Mouse (Mus musculus): ENCODE measurements around the gene Fer1l4. TPM values are rescaled to one million over a fixed set of nuclear protein-coding genes. Genes with fewer than 3 reads are reported as not detected.
A peak's percentile ranks its signal among the peaks of the same experiment; 100 is the strongest.

Gene Fer1l4
- total and polyA plus RNA-seq, 2 experiments from 2014 or later = not detected

DNA sequence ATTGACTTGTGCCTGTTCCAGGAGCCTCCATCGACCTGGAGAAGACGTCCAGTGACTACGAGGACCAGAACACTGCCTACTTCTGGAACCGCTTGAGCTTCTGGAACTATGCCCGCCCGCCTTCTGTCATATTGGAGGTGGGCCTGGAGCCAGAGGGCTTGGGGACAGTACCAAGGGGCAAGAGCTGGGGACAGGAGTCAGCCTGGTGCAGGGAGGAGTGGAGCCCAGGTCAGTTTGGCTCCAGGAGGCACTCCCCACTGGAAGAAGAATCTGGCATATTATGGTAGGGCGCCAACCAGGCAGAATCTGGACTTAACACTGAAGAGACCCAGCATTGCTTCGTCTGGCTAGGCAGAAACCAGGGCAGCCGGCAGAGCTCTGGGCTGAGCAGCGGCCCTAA lies 15.2 kb upstream of the Fer1l4 start:
- DNase-seq (ENCODE audit: low spot score) (peak; percentile 14), ATAC-seq (ENCODE audit: low FRiP score) (no peak)
- no peak for TF ChIP-seq CTCF (IDR thresholded peaks at IDR 0.05)
- no peak overlapping the region for H3K27ac ChIP-seq (ENCODE audit: low read depth, low read length)
- no peaks in the 10 kb centered on the region for H3K9me3 ChIP-seq (ENCODE audit: low read length)
- H3K36me3 ChIP-seq (ENCODE audit: insufficient read depth, low read length) = peaks cover 31% of the 10 kb centered on the region
- no peak overlapping the region for H3K9ac ChIP-seq (replicated peaks; ENCODE audit: low read length, poor library complexity, severe bottlenecking)
- WGBS = 91% methylated on average over 10 of the region's 10 CpGs
- no peak overlapping the region for H3K4me3 ChIP-seq (ENCODE audit: low read depth, low read length)
- H3K4me2 ChIP-seq (ENCODE audit: low read depth, low read length, poor library complexity, severe bottlenecking) = no peak overlapping the region
- no peaks in the 10 kb centered on the region for H3K4me1 ChIP-seq (ENCODE audit: insufficient read depth, low read length)
- H3K27me3 ChIP-seq (ENCODE audit: insufficient read depth, low read length) = no peaks in the 10 kb centered on the region

DNA sequence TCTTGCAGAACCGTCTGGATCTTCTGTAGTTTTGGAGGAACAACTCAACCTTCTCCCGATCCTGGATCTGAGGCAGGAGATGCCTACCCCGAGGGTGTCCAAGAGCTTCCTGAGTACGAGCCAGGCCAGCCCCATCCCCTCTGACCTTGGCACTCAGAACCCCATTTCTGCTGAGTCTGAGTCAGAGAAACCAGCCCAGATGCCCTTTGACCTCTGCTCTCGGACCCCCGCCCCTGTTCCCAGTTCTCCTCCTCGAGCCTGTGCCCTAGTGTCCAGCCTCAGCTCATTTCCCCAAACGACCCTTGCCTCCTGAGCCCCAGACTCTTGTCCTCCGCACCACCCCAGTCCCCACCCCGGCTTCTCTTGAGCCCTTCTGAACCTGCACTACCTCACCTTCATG lies 13.4 kb upstream of the Fer1l4 start:
- H3K4me1 ChIP-seq (ENCODE audit: insufficient read depth, low read length) = no peaks in the 10 kb centered on the region
- peak overlapping the region; percentile 77 for H3K4me3 ChIP-seq (ENCODE audit: low read depth, low read length)
- TF ChIP-seq CTCF (IDR thresholded peaks at IDR 0.05) = no peak
- peaks cover 22% of the 10 kb centered on the region for H3K36me3 ChIP-seq (ENCODE audit: insufficient read depth, low read length)
- ATAC-seq (ENCODE audit: low FRiP score) = no peak
- no peaks in the 10 kb centered on the region for H3K9me3 ChIP-seq (ENCODE audit: low read length)
- H3K27ac ChIP-seq (ENCODE audit: low read depth, low read length) = peak overlapping the region; percentile 75; the same call in 1 of the 2 replicates
- no peaks in the 10 kb centered on the region for H3K27me3 ChIP-seq (ENCODE audit: insufficient read depth, low read length)
- peak overlapping the region; percentile 85 for H3K4me2 ChIP-seq (ENCODE audit: low read depth, low read length, poor library complexity, severe bottlenecking)
- no peak for DNase-seq (ENCODE audit: low spot score)
- H3K9ac ChIP-seq (replicated peaks; ENCODE audit: low read length, poor library complexity, severe bottlenecking) = peak overlapping the region; percentile 77
- WGBS = 37% methylated on average over 10 of the region's 10 CpGs

DNA sequence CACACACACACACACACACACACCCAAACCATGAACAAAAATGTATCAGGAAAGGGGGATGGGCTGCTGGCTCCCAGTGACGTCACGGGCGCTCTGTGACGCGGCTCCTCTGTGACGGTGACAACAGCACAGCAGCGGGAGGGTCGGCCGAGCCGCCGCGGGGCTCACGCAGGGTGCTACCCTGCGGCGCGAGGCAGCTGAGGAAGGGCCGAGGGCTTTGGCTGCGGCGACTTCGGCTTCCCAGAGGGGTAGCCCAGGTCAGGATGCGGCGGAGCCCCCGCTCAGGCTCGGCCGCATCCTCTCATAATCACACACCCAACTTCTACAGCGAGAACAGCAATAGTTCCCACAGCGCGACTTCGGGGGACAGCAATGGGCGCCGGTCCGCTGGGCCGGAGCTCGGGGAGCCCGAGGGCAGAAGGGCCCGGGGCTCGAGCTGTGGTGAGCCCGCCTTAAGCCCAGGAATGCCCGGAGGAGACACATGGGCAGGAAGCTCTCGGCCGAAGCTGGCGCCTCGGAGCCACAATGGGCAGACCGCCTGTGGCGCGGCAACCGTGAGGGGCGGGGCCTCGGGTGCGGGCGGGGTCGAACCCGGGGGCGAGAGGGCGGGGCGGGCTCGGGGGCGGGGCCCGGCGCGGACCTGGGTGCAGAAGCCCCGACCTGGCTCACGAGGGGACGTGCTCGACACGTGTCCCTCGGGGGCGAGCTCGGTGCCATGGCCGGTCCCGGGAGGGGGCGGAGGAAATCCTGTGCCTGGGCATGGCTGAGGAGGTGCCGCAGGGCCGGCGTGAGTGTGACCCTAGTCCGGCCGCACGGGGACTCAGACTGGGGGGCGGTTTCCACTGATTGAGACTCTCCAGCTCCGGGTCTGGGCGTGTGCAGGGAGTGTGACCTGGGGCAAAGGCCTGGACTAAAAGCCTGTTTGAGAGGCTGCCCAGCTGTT lies 12.6 kb upstream of the Fer1l4 start, which contains the start of gene Spag4:
TSS of gene Spag4 (plus strand) at position 77 of the 943 bp plus-strand sequence.
- ATAC-seq (ENCODE audit: low FRiP score) (peak; percentile 85), DNase-seq (ENCODE audit: low spot score) (peak; percentile 74)
- Histone ChIP-seq H3K4me1 (ENCODE audit: insufficient read depth, low read length) (no peaks in the 10 kb centered on the region), H3K36me3 (ENCODE audit: insufficient read depth, low read length) (peaks cover 20% of the 10 kb centered on the region), H3K4me2 (ENCODE audit: low read depth, low read length, poor library complexity, severe bottlenecking) (peak within 1 kb of the TSS; percentile 85), H3K27me3 (ENCODE audit: insufficient read depth, low read length) (no peaks in the 10 kb centered on the region), H3K27ac (ENCODE audit: low read depth, low read length) (peak within 1 kb of the TSS; percentile 75), H3K9ac (replicated peaks; ENCODE audit: low read length, poor library complexity, severe bottlenecking) (peak within 1 kb of the TSS; percentile 77), H3K9me3 (ENCODE audit: low read length) (no peaks in the 10 kb centered on the region), H3K4me3 (ENCODE audit: low read depth, low read length) (peak within 1 kb of the TSS; percentile 77)
- no peak for TF ChIP-seq CTCF (IDR thresholded peaks at IDR 0.05)
- under 1% methylated on average over 61 of the region's 81 CpGs for whole genome bisulfite sequencing

DNA sequence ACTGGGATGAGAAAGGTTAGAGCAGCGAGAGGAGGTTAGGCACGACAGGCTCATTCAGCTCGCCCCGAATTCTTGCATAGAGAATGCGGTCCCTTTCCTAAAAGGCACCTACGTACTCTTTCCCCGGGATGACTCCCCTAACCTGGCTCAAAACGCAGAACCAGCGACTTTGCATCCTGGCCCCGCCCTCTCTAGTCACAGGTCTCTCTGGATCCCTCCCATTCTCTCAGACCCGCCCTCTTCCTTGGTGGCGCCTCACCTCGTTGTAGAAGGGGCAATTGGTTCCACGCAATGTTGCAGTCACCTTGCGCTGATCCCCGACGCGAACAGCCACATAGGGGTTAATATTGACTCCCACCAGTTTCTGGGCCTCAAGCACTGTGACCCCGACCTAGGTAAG lies 4.8 kb downstream of the Fer1l4 start:
- H3K9ac ChIP-seq (replicated peaks; ENCODE audit: low read length, poor library complexity, severe bottlenecking) = no peak overlapping the region
- DNase-seq (ENCODE audit: low spot score) (no peak), ATAC-seq (ENCODE audit: low FRiP score) (no peak)
- no peaks in the 10 kb centered on the region for H3K4me1 ChIP-seq (ENCODE audit: insufficient read depth, low read length)
- H3K4me2 ChIP-seq (ENCODE audit: low read depth, low read length, poor library complexity, severe bottlenecking) = no peak overlapping the region
- TF ChIP-seq CTCF (IDR thresholded peaks at IDR 0.05) = no peak
- 11% methylated on average over 19 of the region's 19 CpGs for WGBS
- no peaks in the 10 kb centered on the region for H3K27me3 ChIP-seq (ENCODE audit: insufficient read depth, low read length)
- H3K4me3 ChIP-seq (ENCODE audit: low read depth, low read length) = no peak overlapping the region
- no peaks in the 10 kb centered on the region for H3K9me3 ChIP-seq (ENCODE audit: low read length)
- no peaks in the 10 kb centered on the region for H3K36me3 ChIP-seq (ENCODE audit: insufficient read depth, low read length)
- H3K27ac ChIP-seq (ENCODE audit: low read depth, low read length) = no peak overlapping the region

DNA sequence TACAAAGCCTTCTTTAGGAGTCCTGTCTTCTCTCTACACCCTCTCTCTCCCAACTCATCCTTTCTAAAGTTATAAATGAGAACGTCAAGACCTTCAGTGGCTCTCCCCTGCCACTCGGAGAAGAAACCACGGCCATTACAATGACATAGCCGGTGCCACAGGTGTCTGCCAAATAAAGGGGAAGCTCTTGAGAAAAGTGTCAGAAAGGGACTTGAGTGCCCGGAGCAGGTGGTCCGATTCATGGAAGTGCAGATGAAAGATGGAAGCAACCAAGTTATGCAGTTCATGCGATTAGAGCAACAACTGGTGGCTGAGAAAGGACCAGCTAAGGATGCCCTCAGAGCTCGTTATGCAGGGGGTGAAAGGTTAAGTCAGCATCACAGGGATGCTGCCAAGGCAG lies 9.8 kb downstream of the Fer1l4 start:
- Histone ChIP-seq H3K4me1 (ENCODE audit: insufficient read depth, low read length) (no peaks in the 10 kb centered on the region), H3K4me3 (ENCODE audit: low read depth, low read length) (no peak overlapping the region), H3K27ac (ENCODE audit: low read depth, low read length) (no peak overlapping the region), H3K27me3 (ENCODE audit: insufficient read depth, low read length) (no peaks in the 10 kb centered on the region), H3K9ac (replicated peaks; ENCODE audit: low read length, poor library complexity, severe bottlenecking) (no peak overlapping the region), H3K36me3 (ENCODE audit: insufficient read depth, low read length) (no peaks in the 10 kb centered on the region), H3K9me3 (ENCODE audit: low read length) (no peaks in the 10 kb centered on the region), H3K4me2 (ENCODE audit: low read depth, low read length, poor library complexity, severe bottlenecking) (no peak overlapping the region)
- WGBS = 84% methylated on average over 8 of the region's 8 CpGs
- ATAC-seq (ENCODE audit: low FRiP score) = no peak
- TF ChIP-seq CTCF (IDR thresholded peaks at IDR 0.05) = no peak
- no peak for DNase-seq (ENCODE audit: low spot score)

DNA sequence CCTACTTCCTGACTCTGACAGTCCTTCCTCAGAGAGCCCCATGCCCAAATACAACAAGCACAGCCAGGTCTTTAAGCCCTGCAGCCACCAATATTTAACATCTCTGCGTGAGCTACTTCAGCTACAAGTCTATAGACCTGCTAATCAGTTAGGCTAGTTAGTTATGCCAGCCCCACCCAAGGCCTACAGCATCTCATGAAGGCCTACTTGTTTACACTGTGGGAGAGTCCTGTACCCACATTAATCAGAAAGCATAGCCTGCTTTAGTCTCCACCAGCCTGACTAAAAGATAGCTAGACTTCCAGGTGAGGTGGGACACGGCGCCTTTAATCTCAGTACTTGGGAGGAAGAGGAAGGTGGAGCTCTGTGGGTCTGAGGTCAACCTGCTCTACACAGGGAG lies 13.4 kb downstream of the Fer1l4 start:
- Histone ChIP-seq H3K4me1 (ENCODE audit: insufficient read depth, low read length) (no peaks in the 10 kb centered on the region), H3K9me3 (ENCODE audit: low read length) (no peaks in the 10 kb centered on the region), H3K4me2 (ENCODE audit: low read depth, low read length, poor library complexity, severe bottlenecking) (no peak overlapping the region), H3K36me3 (ENCODE audit: insufficient read depth, low read length) (no peaks in the 10 kb centered on the region), H3K9ac (replicated peaks; ENCODE audit: low read length, poor library complexity, severe bottlenecking) (no peak overlapping the region), H3K27ac (ENCODE audit: low read depth, low read length) (no peak overlapping the region), H3K27me3 (ENCODE audit: insufficient read depth, low read length) (no peaks in the 10 kb centered on the region), H3K4me3 (ENCODE audit: low read depth, low read length) (no peak overlapping the region)
- ATAC-seq (ENCODE audit: low FRiP score) (no peak), DNase-seq (ENCODE audit: low spot score) (no peak)
- WGBS = 93% methylated on average over 3 of the region's 3 CpGs
- TF ChIP-seq CTCF (IDR thresholded peaks at IDR 0.05) = no peak

All from midbrain, postnatal 0 days (tissue).